Mouse (Mus musculus): ENCODE measurements at regions not wholly inside any gene's neighbourhood (a gene's known extent, or its start where the extent isn't known, plus 50 kb on each side); places are given as distances from the start of the nearest gene placed in this dataset.
A peak's percentile ranks its signal among the peaks of the same experiment; 100 is the strongest.

- Histone ChIP-seq H3K9ac (replicated peaks; ENCODE audit: low read depth, low read length) (no peak overlapping the region), H3K4me3 (ENCODE audit: low read depth, low read length) (peak overlapping the region; percentile 39), H3K27ac (ENCODE audit: low read depth) (no peak overlapping the region), H3K36me3 (replicated peaks; ENCODE audit: control insufficient read depth, insufficient read depth, low read length) (no peaks in the 10 kb centered on the region), H3K27me3 (ENCODE audit: control insufficient read depth, insufficient read depth, low read length) (peaks cover 91% of the 10 kb centered on the region), H3K4me2 (ENCODE audit: low read depth, low read length) (peak overlapping the region; percentile 53), H3K4me1 (ENCODE audit: control insufficient read depth, insufficient read depth) (peaks cover 18% of the 10 kb centered on the region; the same call in 1 of the 2 replicates), H3K9me3 (replicated peaks; ENCODE audit: control insufficient read depth, low read length) (no peaks in the 10 kb centered on the region)
- TF ChIP-seq CTCF (IDR thresholded peaks at IDR 0.05; ENCODE audit: low read depth): no peak
- TF ChIP-seq EP300 (IDR thresholded peaks at IDR 0.05; ENCODE audit: low read depth): no peak
- no peak for DNase-seq (ENCODE audit: low spot score)
- WGBS: under 1% methylated on average over 50 of the region's 50 CpGs
- ATAC-seq (ENCODE audit: insufficient read depth, low read depth): no peak
Observed at GRCm38 (mm10) chr2:94243053-94243916, 85.5 kb upstream of the Hsd17b12 start.

DNA sequence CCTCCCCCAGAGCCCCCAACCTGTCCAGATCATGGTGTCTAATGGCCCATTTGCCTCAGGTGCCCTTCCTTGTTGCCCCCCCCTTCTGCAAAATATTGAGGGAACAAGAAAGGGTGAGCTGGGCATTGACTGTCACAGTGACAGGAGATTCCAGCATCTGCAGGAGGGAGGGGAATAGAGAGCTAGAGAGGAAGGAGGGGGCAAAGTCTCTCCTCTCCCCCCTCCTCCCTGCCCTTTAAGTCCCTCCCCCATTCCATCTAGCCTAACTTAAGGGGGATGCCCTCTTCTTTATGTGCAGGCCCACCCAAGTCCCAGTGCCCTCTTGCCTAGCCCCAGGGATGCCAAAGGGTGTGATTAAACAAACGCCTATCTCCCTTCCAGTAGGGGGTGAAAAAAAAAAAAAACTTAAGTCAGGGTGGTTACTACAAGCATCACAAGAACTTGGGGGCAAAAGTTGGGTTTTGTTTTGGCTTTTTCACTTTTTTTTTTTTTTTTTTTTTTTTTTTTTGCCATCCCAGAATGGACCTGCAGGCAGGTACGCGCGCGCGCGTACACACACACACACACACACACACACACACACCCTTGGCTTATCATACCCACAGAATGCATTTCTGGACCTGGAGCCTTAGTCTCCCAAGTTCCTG, 84.8 kb upstream of the Hsd17b12 start:
- no peaks in the 10 kb centered on the region for H3K9me3 ChIP-seq (replicated peaks; ENCODE audit: control insufficient read depth, low read length)
- peaks cover 18% of the 10 kb centered on the region; the same call in 1 of the 2 replicates for H3K4me1 ChIP-seq (ENCODE audit: control insufficient read depth, insufficient read depth)
- ATAC-seq (ENCODE audit: insufficient read depth, low read depth): no peak
- H3K4me2 ChIP-seq (ENCODE audit: low read depth, low read length): peak overlapping the region; percentile 53
- no peak overlapping the region for H3K27ac ChIP-seq (ENCODE audit: low read depth)
- no peaks in the 10 kb centered on the region for H3K36me3 ChIP-seq (replicated peaks; ENCODE audit: control insufficient read depth, insufficient read depth, low read length)
- H3K4me3 ChIP-seq (ENCODE audit: low read depth, low read length): peak overlapping the region; percentile 39
- DNase-seq (ENCODE audit: low spot score): no peak
- WGBS: 3% methylated on average over 7 of the region's 7 CpGs
- peaks cover 92% of the 10 kb centered on the region for H3K27me3 ChIP-seq (ENCODE audit: control insufficient read depth, insufficient read depth, low read length)
- no peak for TF ChIP-seq CTCF (IDR thresholded peaks at IDR 0.05; ENCODE audit: low read depth)
- TF ChIP-seq EP300 (IDR thresholded peaks at IDR 0.05; ENCODE audit: low read depth): no peak
- no peak overlapping the region for H3K9ac ChIP-seq (replicated peaks; ENCODE audit: low read depth, low read length)

- WGBS: 8% methylated on average over 4 of the region's 4 CpGs
- Histone ChIP-seq H3K36me3 (replicated peaks; ENCODE audit: control insufficient read depth, insufficient read depth, low read length) (no peaks in the 10 kb centered on the region), H3K27me3 (ENCODE audit: control insufficient read depth, insufficient read depth, low read length) (peaks cover 89% of the 10 kb centered on the region), H3K4me1 (ENCODE audit: control insufficient read depth, insufficient read depth) (peaks cover 18% of the 10 kb centered on the region; the same call in 1 of the 2 replicates), H3K4me2 (ENCODE audit: low read depth, low read length) (peak overlapping the region; percentile 60; the same call in 1 of the 2 replicates), H3K9me3 (replicated peaks; ENCODE audit: control insufficient read depth, low read length) (no peaks in the 10 kb centered on the region), H3K4me3 (ENCODE audit: low read depth, low read length) (no peak overlapping the region), H3K27ac (ENCODE audit: low read depth) (no peak overlapping the region), H3K9ac (replicated peaks; ENCODE audit: low read depth, low read length) (no peak overlapping the region)
- DNase-seq (ENCODE audit: low spot score): no peak
- TF ChIP-seq CTCF (IDR thresholded peaks at IDR 0.05; ENCODE audit: low read depth) (no peak), EP300 (IDR thresholded peaks at IDR 0.05; ENCODE audit: low read depth) (no peak)
- ATAC-seq (ENCODE audit: insufficient read depth, low read depth): no peak
Observed at GRCm38 (mm10) chr2:94242051-94242397, 84.3 kb upstream of the Hsd17b12 start.

GRCm38 (mm10) chr2:94241301-94242050, 83.7 kb upstream of the Hsd17b12 start:
- H3K4me2 ChIP-seq (ENCODE audit: low read depth, low read length): peak overlapping the region; percentile 60
- H3K27me3 ChIP-seq (ENCODE audit: control insufficient read depth, insufficient read depth, low read length): peaks cover 85% of the 10 kb centered on the region
- DNase-seq (ENCODE audit: low spot score) (no peak), ATAC-seq (ENCODE audit: insufficient read depth, low read depth) (no peak)
- no peak for TF ChIP-seq CTCF (IDR thresholded peaks at IDR 0.05; ENCODE audit: low read depth)
- no peak for TF ChIP-seq EP300 (IDR thresholded peaks at IDR 0.05; ENCODE audit: low read depth)
- H3K27ac ChIP-seq (ENCODE audit: low read depth): no peak overlapping the region
- peaks cover 14% of the 10 kb centered on the region; the same call in 1 of the 2 replicates for H3K4me1 ChIP-seq (ENCODE audit: control insufficient read depth, insufficient read depth)
- no peaks in the 10 kb centered on the region for H3K36me3 ChIP-seq (replicated peaks; ENCODE audit: control insufficient read depth, insufficient read depth, low read length)
- no peaks in the 10 kb centered on the region for H3K9me3 ChIP-seq (replicated peaks; ENCODE audit: control insufficient read depth, low read length)
- 2% methylated on average over 55 of the region's 55 CpGs for WGBS
- H3K4me3 ChIP-seq (ENCODE audit: low read depth, low read length): peak overlapping the region; percentile 47
- no peak overlapping the region for H3K9ac ChIP-seq (replicated peaks; ENCODE audit: low read depth, low read length)

DNA sequence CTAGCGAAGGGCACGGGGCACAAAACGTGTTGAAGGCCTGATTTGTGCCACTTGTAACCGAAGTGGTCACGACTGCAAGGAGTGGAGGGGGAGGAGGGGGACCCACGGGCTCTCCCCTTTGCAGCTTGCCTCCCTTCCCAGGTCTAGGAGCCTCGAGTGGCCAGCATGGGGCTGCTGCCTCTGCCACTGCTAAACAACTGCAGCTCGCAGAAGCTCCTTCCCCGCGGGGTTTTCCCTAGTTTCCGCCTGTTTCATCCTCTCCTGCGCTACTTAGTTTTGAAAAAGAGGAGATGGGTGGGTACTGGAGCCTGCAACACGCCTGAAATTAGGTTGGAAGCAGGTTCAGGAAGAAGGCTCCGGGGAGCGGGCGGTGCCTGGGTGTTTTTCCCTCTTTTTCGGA, 82.6 kb upstream of the Hsd17b12 start:
- 5% methylated on average over 17 of the region's 17 CpGs for WGBS
- TF ChIP-seq EP300 (IDR thresholded peaks at IDR 0.05; ENCODE audit: low read depth) (no peak), CTCF (IDR thresholded peaks at IDR 0.05; ENCODE audit: low read depth) (no peak)

More for the DNA sequence above, 82.6 kb upstream of the Hsd17b12 start:
- Histone ChIP-seq H3K36me3 (replicated peaks; ENCODE audit: control insufficient read depth, insufficient read depth, low read length) (no peaks in the 10 kb centered on the region), H3K4me2 (ENCODE audit: low read depth, low read length) (peak overlapping the region; percentile 60), H3K27me3 (ENCODE audit: control insufficient read depth, insufficient read depth, low read length) (peaks cover 83% of the 10 kb centered on the region), H3K9ac (replicated peaks; ENCODE audit: low read depth, low read length) (no peak overlapping the region), H3K4me1 (ENCODE audit: control insufficient read depth, insufficient read depth) (peaks cover 6% of the 10 kb centered on the region; the same call in 1 of the 2 replicates), H3K4me3 (ENCODE audit: low read depth, low read length) (peak overlapping the region; percentile 47), H3K27ac (ENCODE audit: low read depth) (no peak overlapping the region), H3K9me3 (replicated peaks; ENCODE audit: control insufficient read depth, low read length) (no peaks in the 10 kb centered on the region)
- DNase-seq (ENCODE audit: low spot score) (no peak), ATAC-seq (ENCODE audit: insufficient read depth, low read depth) (no peak)

Data from heart, postnatal 0 days (tissue).